Mouse (Mus musculus) layer of hippocampus, postnatal 14 days (tissue): ENCODE results near the gene Mcpt4. TPM values are rescaled to one million over a fixed set of nuclear protein-coding genes. Genes with fewer than 3 reads are reported as not detected.
A peak's percentile ranks its signal among the peaks of the same experiment; 100 is the strongest.
"Not testable (repeated sequence)": the region's sequence is repeated elsewhere in the genome, so short reads cannot be mapped to it uniquely, and the experiment has no call there.

Experiments
- DNase-seq, 2 experiments: peaks; one replicate each; pipeline ENCODE4 v3.0.0; 2021 to 2022; ENCODE audit warnings: low spot score in 2 of 2, mixed read lengths in 1 of 2
- long read RNA-seq, 2 experiments: library from polyadenylated mRNA; stranded (forward); transcript quantifications; one replicate each; pipeline ENCODE4 v2.0.0; 2021
- total RNA-seq, 2 experiments: library from RNA; stranded (reverse); gene quantifications; 2 replicates each; pipeline ENCODE4 v1.2.3; 2021

Gene Mcpt4
- total RNA-seq = not detected
- long read RNA-seq, experiment 1 = 0 reads
- long read RNA-seq, experiment 2 = 0 reads

GRCm38 (mm10) chr14:56062213-56062612, at the start of gene Mcpt4:
Mcpt4 (minus strand) TSS chr14:56062313.
- DNase-seq = not testable (repeated sequence)

- peak in 1 of 2 experiments; percentile 10 for DNase-seq
These were observed 43.5 kb upstream of the Mcpt4 start for GRCm38 (mm10) chr14:56105447-56106180.

GRCm38 (mm10) chr14:56105016-56105415, 42.9 kb upstream of the Mcpt4 start:
- DNase-seq = no peak

GRCm38 (mm10) chr14:56103452-56103851, 41.3 kb upstream of the Mcpt4 start:
- peak in 1 of 2 experiments; percentile 30 for DNase-seq

- DNase-seq = no peak
These were observed 40.3 kb upstream of the Mcpt4 start, which contains the start of gene Ctsg for GRCm38 (mm10) chr14:56102386-56102785. Ctsg (minus strand) TSS chr14:56102574.

- DNase-seq = no peak
These were observed 36.8 kb upstream of the Mcpt4 start for GRCm38 (mm10) chr14:56098940-56099339.

- no peak for DNase-seq
These were observed 35.5 kb upstream of the Mcpt4 start for GRCm38 (mm10) chr14:56097597-56097996.

- no peak for DNase-seq
These were observed 31.2 kb upstream of the Mcpt4 start for GRCm38 (mm10) chr14:56093353-56093752.

- no peak for DNase-seq
These were observed 24.6 kb upstream of the Mcpt4 start for GRCm38 (mm10) chr14:56086711-56087110.

- no peak for DNase-seq
These were observed 23.1 kb upstream of the Mcpt4 start, which contains the start of gene Mcpt8 for GRCm38 (mm10) chr14:56085167-56085566. Mcpt8 (minus strand) TSS chr14:56085273.

- no peak for DNase-seq
These were observed 19.9 kb upstream of the Mcpt4 start for GRCm38 (mm10) chr14:56082016-56082415.

- DNase-seq = no peak
These were observed 4.4 kb downstream of the Mcpt4 start for GRCm38 (mm10) chr14:56057722-56058121.

- DNase-seq = no peak
These were observed 6.7 kb downstream of the Mcpt4 start for GRCm38 (mm10) chr14:56055408-56055807.

- DNase-seq = not testable (repeated sequence)
These were observed 20.3 kb downstream of the Mcpt4 start, which contains the start of gene Mcpt2 for GRCm38 (mm10) chr14:56041792-56042191. Mcpt2 (plus strand) TSS chr14:56042041.

- DNase-seq = no peak
These were observed 27.7 kb downstream of the Mcpt4 start for GRCm38 (mm10) chr14:56034433-56034832.

- DNase-seq = not testable (repeated sequence)
These were observed 31.7 kb downstream of the Mcpt4 start, which contains the start of gene Mcpt9 for GRCm38 (mm10) chr14:56030395-56030794. Mcpt9 (minus strand) TSS chr14:56030495.

GRCm38 (mm10) chr14:56021305-56021704, 40.8 kb downstream of the Mcpt4 start:
- not testable (repeated sequence) for DNase-seq

- DNase-seq = no peak
These were observed 42.7 kb downstream of the Mcpt4 start for GRCm38 (mm10) chr14:56019446-56019845.

GRCm38 (mm10) chr14:56017671-56018070, 44.4 kb downstream of the Mcpt4 start, which contains the start of gene Mcpt1:
Mcpt1 (plus strand) TSS chr14:56017971.
- DNase-seq = not testable (repeated sequence)

- DNase-seq = no peak
These were observed 48.2 kb downstream of the Mcpt4 start for GRCm38 (mm10) chr14:56013924-56014323.

GRCm38 (mm10) chr14:56013147-56013546, 49.0 kb downstream of the Mcpt4 start:
- no peak for DNase-seq
